Mouse (Mus musculus): ENCODE measurements around the gene Gm6020.
"Not testable (repeated sequence)": the region's sequence is repeated elsewhere in the genome, so short reads cannot be mapped to it uniquely, and the experiment has no call there.

The Gm6020 gene

GRCm38 (mm10) chr19:61183590-61183989, at the start of gene Gm6020:
Gene Gm6020, plus strand, starts transcription at chr19:61183890.
- CTCF ChIA-PET = not testable (repeated sequence)

GRCm38 (mm10) chr19:61138655-61139054, 45.0 kb upstream of the Gm6020 start:
- CTCF ChIA-PET = no interaction called here

GRCm38 (mm10) chr19:61140342-61141206, 43.1 kb upstream of the Gm6020 start, which contains the start of gene Zfp950:
Gene Zfp950, minus strand, starts transcription at chr19:61140840.
- CTCF ChIA-PET = no interaction called here

- CTCF ChIA-PET = interaction anchor here (1.6 kb wide), 1 partner anchor 9 kb away, joined by 6 read pairs; no protein-coding TSS in a partner anchor
Measured at GRCm38 (mm10) chr19:61141299-61141698, 42.4 kb upstream of the Gm6020 start.

- CTCF ChIA-PET = no interaction called here
Measured at GRCm38 (mm10) chr19:61151372-61151700, 32.4 kb upstream of the Gm6020 start.

GRCm38 (mm10) chr19:61151701-61152420, 31.8 kb upstream of the Gm6020 start:
- CTCF ChIA-PET = no interaction called here

GRCm38 (mm10) chr19:61175756-61176324, 7.8 kb upstream of the Gm6020 start, which contains the start of gene Gm7102:
Gene Gm7102, minus strand, starts transcription at chr19:61176309.
- CTCF ChIA-PET = no interaction called here

GRCm38 (mm10) chr19:61199316-61199715, 15.6 kb downstream of the Gm6020 start:
- CTCF ChIA-PET = interaction anchor here (0.7 to 0.9 kb wide), 3 partner anchors 30 to 303 kb away, joined by 3 to 9 read pairs (median 5); no protein-coding TSS in a partner anchor

GRCm38 (mm10) chr19:61199836-61200235, 16.1 kb downstream of the Gm6020 start:
- CTCF ChIA-PET = interaction anchor here (0.9 kb wide), 1 partner anchor 65 kb away, joined by 3 read pairs; no protein-coding TSS in a partner anchor

GRCm38 (mm10) chr19:61207506-61207905, 23.8 kb downstream of the Gm6020 start:
- CTCF ChIA-PET = not testable (repeated sequence)

GRCm38 (mm10) chr19:61223706-61224328, 40.1 kb downstream of the Gm6020 start:
- CTCF ChIA-PET = no interaction called here

GRCm38 (mm10) chr19:61224678-61225525, 41.2 kb downstream of the Gm6020 start:
- CTCF ChIA-PET = interaction anchor here (0.6 kb wide), 1 partner anchor 466 kb away, joined by 14 read pairs; no protein-coding TSS in a partner anchor

GRCm38 (mm10) chr19:61225526-61226400, 42.1 kb downstream of the Gm6020 start:
- CTCF ChIA-PET = interaction anchor here (0.6 kb wide), 1 partner anchor 467 kb away, joined by 14 read pairs; no protein-coding TSS in a partner anchor

- CTCF ChIA-PET = interaction anchor here (0.8 kb wide), 1 partner anchor 40 kb away, joined by 3 read pairs; no protein-coding TSS in a partner anchor
Measured at GRCm38 (mm10) chr19:61226401-61226927, 42.8 kb downstream of the Gm6020 start.

- CTCF ChIA-PET = interaction anchor here (0.8 kb wide), 1 partner anchor 39 kb away, joined by 3 read pairs; no protein-coding TSS in a partner anchor
Measured at GRCm38 (mm10) chr19:61226928-61227854, 43.5 kb downstream of the Gm6020 start.

- CTCF ChIA-PET = no interaction called here
Measured at GRCm38 (mm10) chr19:61227941-61228701, 44.4 kb downstream of the Gm6020 start, which contains the start of gene Csf2ra. Gene Csf2ra, minus strand, starts transcription at chr19:61228429.

Data from spleen, embryonic (tissue).